Mouse (Mus musculus) heart, adult 2 months (tissue): ENCODE measurements around the gene Edem3. TPM values are rescaled to one million over a fixed set of nuclear protein-coding genes. Genes with fewer than 3 reads are reported as not detected.
A peak's percentile ranks its signal among the peaks of the same experiment; 100 is the strongest.

Experiments
- DNase-seq, 2 experiments: peaks; one replicate each; pipeline ENCODE4 v3.0.0; 2021
- H3K27ac ChIP-seq: fragments of 200-600 bp; 2 replicates; pipeline ENCODE4 v1.8.1; 2022
- H3K27me3 ChIP-seq: fragments of 200-500 bp; 2 replicates; pipeline ENCODE4 v1.6.1; 2012; ENCODE audit warnings: mild to moderate bottlenecking, low read length, inconsistent platforms, mixed read lengths; ENCODE audit not compliant: control insufficient read depth, insufficient read depth
- H3K36me3 ChIP-seq: fragments of 200-500 bp; 2 replicates; pipeline ENCODE4 v1.6.1; 2012; ENCODE audit warnings: low read length, inconsistent platforms; ENCODE audit not compliant: control insufficient read depth, insufficient read depth
- H3K4me1 ChIP-seq: fragments of 200-500 bp; 2 replicates; pipeline ENCODE4 v1.6.1; 2011; ENCODE audit warnings: low read length; ENCODE audit not compliant: control insufficient read depth, insufficient read depth
- H3K4me3 ChIP-seq: fragments of 200-600 bp; 2 replicates; pipeline ENCODE4 v1.8.1; 2022
- H3K79me2 ChIP-seq: fragments of 200-500 bp; replicated peaks from 2 replicates; pipeline ENCODE4 v1.6.1; 2012; ENCODE audit warnings: mild to moderate bottlenecking, inconsistent platforms, low read length, moderate library complexity, mixed read lengths; ENCODE audit not compliant: control insufficient read depth, insufficient read depth
- H3K9ac ChIP-seq: fragments of 200-500 bp; 2 replicates; pipeline ENCODE4 v1.6.1; 2012; ENCODE audit warnings: low read depth, mild to moderate bottlenecking, control low read depth, inconsistent platforms, low read length, mixed read lengths
- CTCF ChIP-seq: fragments of 200-600 bp; IDR thresholded peaks from 2 replicates; pipeline ENCODE4 v1.8.1; 2022; ENCODE audit warnings: antibody characterized with exemption, mild to moderate bottlenecking, moderate library complexity
- EP300 ChIP-seq: fragments of 200-500 bp; IDR thresholded peaks from 2 replicates; pipeline ENCODE4 v1.6.1; 2011; ENCODE audit warnings: low read depth, low read length, control low read depth; ENCODE audit not compliant: insufficient read depth
- POLR2A ChIP-seq: fragments of 200-500 bp; IDR thresholded peaks from 2 replicates; pipeline ENCODE4 v1.6.1; 2011; ENCODE audit warnings: mild to moderate bottlenecking, low read depth, low read length, control low read depth; ENCODE audit not compliant: insufficient read depth
- WGBS: fragments of 180-500 bp; shearing (Covaris S2); methylation state at CpG from one replicate; pipeline ENCODE4 v1.1.7; 2018; 5-methylcytosine and 5-hydroxymethylcytosine counted together
- intact Hi-C: fragments of 180-260 bp; cut with DNase I; formaldehyde crosslinking; loops from one replicate; pipeline ENCODE4 v1.15.1; 2025
- polyA plus RNA-seq: library from polyadenylated mRNA; depleted of rRNA; stranded (reverse); fragments of >200 nt; gene quantifications from 2 replicates; pipeline ENCODE4 v1.2.3, GENCODE M21; 2012
- total RNA-seq, 2 experiments: library from RNA; stranded (reverse); gene quantifications; 2 replicates each; pipeline ENCODE4 v1.2.3; 2021

Edem3 gene
- total and polyA plus RNA-seq, 3 experiments: 3.8 to 19.4 (median 18.3) TPM

GRCm38 (mm10) chr1:151753374-151753929, 1.7 kb upstream of the Edem3 start:
- 64% methylated on average over 8 of the region's 8 CpGs for WGBS
- H3K4me3 ChIP-seq: no peak overlapping the region
- H3K9ac ChIP-seq: no peak overlapping the region
- TF ChIP-seq EP300: no peak
- TF ChIP-seq POLR2A: no peak
- no peak for TF ChIP-seq CTCF
- no peaks in the 10 kb centered on the region for H3K27me3 ChIP-seq
- no peak for DNase-seq
- H3K4me1 ChIP-seq: peaks cover 1% of the 10 kb centered on the region; the same call in 1 of the 2 replicates
- H3K79me2 ChIP-seq: 0 out of 2 replicates have a peak, but pooled peaks cover 2% of the 10 kb centered on the region
- no peak overlapping the region for H3K27ac ChIP-seq
- peaks cover 6% of the 10 kb centered on the region; the same call in 1 of the 2 replicates for H3K36me3 ChIP-seq
- intact Hi-C loops: loop anchor here (5.0 kb wide), 1 partner anchor 251 kb away; the partner anchor contains the start of gene Rnf2

GRCm38 (mm10) chr1:151754028-151754489, 1.1 kb upstream of the Edem3 start:
- TF ChIP-seq CTCF (no peak), EP300 (no peak), POLR2A (no peak)
- DNase-seq: no peak
- Histone ChIP-seq H3K4me1 (peaks cover 1% of the 10 kb centered on the region; the same call in 1 of the 2 replicates), H3K79me2 (0 out of 2 replicates have a peak, but pooled peaks cover 2% of the 10 kb centered on the region), H3K27ac (peak overlapping the region; percentile 88; the same call in 1 of the 2 replicates), H3K9ac (no peak overlapping the region), H3K36me3 (peaks cover 6% of the 10 kb centered on the region; the same call in 1 of the 2 replicates), H3K4me3 (peak overlapping the region; percentile 53; the same call in 1 of the 2 replicates), H3K27me3 (no peaks in the 10 kb centered on the region)
- WGBS: 43% methylated on average over 10 of the region's 10 CpGs
- intact Hi-C loops: loop anchor here (5.0 kb wide), 1 partner anchor 252 kb away; the partner anchor contains the start of gene Rnf2

GRCm38 (mm10) chr1:151755660-151756424, 671 bp downstream of the Edem3 start:
- Histone ChIP-seq H3K27ac (peak overlapping the region; percentile 88), H3K9ac (peak overlapping the region; percentile 83), H3K27me3 (no peaks in the 10 kb centered on the region), H3K4me1 (peaks cover 1% of the 10 kb centered on the region; the same call in 1 of the 2 replicates), H3K79me2 (0 out of 2 replicates have a peak, but pooled peaks cover 2% of the 10 kb centered on the region), H3K4me3 (peak overlapping the region; percentile 72), H3K36me3 (peaks cover 8% of the 10 kb centered on the region; the same call in 1 of the 2 replicates)
- no peak for DNase-seq
- WGBS: 1% methylated on average over 36 of the region's 36 CpGs
- TF ChIP-seq POLR2A (no peak), EP300 (no peak), CTCF (no peak)
- intact Hi-C loops: no loop called here

DNA sequence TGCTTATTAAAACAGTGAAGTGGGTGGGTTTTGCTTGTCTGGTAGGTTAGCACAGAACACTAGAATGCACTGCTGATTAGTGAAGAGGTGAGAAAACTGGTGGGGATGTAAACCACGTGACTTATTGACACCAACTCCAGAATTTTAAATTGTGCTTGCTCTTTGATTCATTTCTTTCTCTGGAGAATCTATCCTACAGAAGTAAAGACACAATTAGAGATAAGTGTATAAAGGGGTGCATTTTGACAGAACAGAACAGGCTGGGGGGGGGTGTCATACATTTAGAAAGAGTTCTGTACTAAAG, 1.2 kb downstream of the Edem3 start:
- TF ChIP-seq EP300 (no peak), POLR2A (no peak), CTCF (no peak)
- DNase-seq: no peak
- Histone ChIP-seq H3K27ac (no peak overlapping the region), H3K9ac (no peak overlapping the region), H3K27me3 (no peaks in the 10 kb centered on the region), H3K79me2 (0 out of 2 replicates have a peak, but pooled peaks cover 2% of the 10 kb centered on the region), H3K4me3 (peak overlapping the region; percentile 72), H3K36me3 (peaks cover 8% of the 10 kb centered on the region; the same call in 1 of the 2 replicates), H3K4me1 (peaks cover 1% of the 10 kb centered on the region; the same call in 1 of the 2 replicates)
- WGBS: 11% methylated on average over 1 of the region's 1 CpGs
- intact Hi-C loops: no loop called here

DNA sequence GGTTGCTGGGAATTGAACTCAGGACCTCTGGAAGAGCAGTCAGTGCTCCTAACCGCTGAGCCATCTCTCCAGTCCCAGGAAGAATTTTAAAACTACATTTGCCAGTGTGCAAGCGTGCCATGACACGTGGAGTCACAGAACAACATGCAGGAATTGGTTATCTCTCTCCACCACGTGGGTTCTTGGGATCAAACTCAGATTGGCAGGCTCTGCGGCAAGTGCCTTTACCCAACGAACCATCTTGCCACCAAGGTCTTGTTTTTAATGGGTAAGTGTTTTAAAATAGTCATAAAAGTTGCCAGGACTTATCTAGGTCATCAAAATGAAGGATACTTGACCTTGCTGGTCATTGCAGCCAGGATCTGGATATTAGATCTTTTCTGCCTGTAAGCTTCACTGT, 3.1 kb downstream of the Edem3 start:
- intact Hi-C loops: no loop called here
- TF ChIP-seq EP300: no peak
- TF ChIP-seq POLR2A: no peak
- TF ChIP-seq CTCF: no peak
- no peak for DNase-seq

GRCm38 (mm10) chr1:151758991-151759390, 3.8 kb downstream of the Edem3 start:
- intact Hi-C loops: no loop called here
- Histone ChIP-seq H3K4me3 (no peak overlapping the region), H3K36me3 (peaks cover 14% of the 10 kb centered on the region), H3K9ac (no peak overlapping the region), H3K4me1 (peaks cover 1% of the 10 kb centered on the region; the same call in 1 of the 2 replicates), H3K27me3 (no peaks in the 10 kb centered on the region), H3K27ac (no peak overlapping the region), H3K79me2 (peaks cover 2% of the 10 kb centered on the region; the same call in 1 of the 2 replicates)
- WGBS: 61% methylated on average over 2 of the region's 2 CpGs
- TF ChIP-seq CTCF (no peak), EP300 (no peak), POLR2A (no peak)
- DNase-seq: no peak

More for the DNA sequence above, 3.1 kb downstream of the Edem3 start:
- H3K27ac ChIP-seq: no peak overlapping the region
- H3K4me1 ChIP-seq: peaks cover 1% of the 10 kb centered on the region; the same call in 1 of the 2 replicates
- peaks cover 2% of the 10 kb centered on the region; the same call in 1 of the 2 replicates for H3K79me2 ChIP-seq
- no peaks in the 10 kb centered on the region for H3K27me3 ChIP-seq
- H3K4me3 ChIP-seq: no peak overlapping the region
- 77% methylated on average over 6 of the region's 6 CpGs for WGBS
- peaks cover 11% of the 10 kb centered on the region for H3K36me3 ChIP-seq
- no peak overlapping the region for H3K9ac ChIP-seq
